Mouse (Mus musculus): ENCODE measurements at regions not wholly inside any gene's neighbourhood (a gene's known extent, or its start where the extent isn't known, plus 50 kb on each side); places are given as distances from the start of the nearest gene placed in this dataset.

DNA sequence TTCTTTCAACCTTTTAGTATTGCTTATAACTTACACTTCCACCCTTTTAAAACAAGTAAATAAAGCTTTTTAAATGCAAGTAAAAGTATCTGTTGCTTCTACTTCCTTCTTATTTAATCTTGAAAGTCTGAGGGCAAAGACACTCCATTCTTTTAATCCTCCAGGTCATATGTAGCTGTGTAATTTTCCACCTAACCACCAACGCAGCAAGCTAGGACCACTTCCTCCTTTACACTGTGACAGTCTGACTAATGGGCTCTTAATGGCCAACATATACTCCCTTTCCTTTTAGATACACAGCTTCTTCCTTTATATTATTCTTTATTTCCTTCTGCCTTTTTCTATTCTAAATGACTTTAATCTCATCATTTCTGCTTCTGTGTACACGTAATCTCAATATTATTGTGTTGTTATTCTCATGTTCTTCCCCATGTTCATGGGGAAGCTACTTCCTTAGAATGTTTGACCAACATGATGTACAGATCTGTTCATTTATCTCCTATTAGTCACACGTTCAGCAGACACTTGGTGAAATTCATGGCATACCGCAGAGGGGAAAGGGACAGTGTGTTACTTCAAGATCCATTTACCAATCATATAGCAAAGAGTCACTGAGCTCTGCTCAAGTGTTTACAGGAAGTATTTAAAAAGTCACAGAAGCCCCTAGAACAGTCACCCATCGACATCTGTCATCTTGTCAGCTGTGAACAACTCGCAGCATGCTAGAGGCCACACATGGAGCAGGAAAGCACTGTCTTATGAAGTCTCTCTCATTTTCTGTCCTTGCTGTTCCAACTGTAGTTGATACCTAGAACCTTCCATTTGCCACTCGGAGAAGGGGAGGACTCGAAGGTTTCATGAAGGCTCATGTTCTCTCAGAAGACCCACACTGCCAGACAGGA, 172.2 kb upstream of the Slc7a11 start:
- TF ChIP-seq POLR2A (IDR thresholded peaks at IDR 0.05; ENCODE audit: low read depth, low read length): no peak
- TF ChIP-seq CTCF (conservative IDR thresholded peaks at IDR 0.05; ENCODE audit: insufficient read depth, insufficient read length, low read depth, low read length): no peak
